Mouse (Mus musculus) CH12.LX (cell line): ENCODE measurements around the gene Gapvd1. TPM values are rescaled to one million over a fixed set of nuclear protein-coding genes. Genes with fewer than 3 reads are reported as not detected.

Source experiments
- DNase-seq: peaks from one replicate; pipeline ENCODE4 v3.0.0-alpha.2; 2013; ENCODE audit errors: extremely low read depth
- H3K27ac ChIP-seq: 2 replicates; pipeline ENCODE4 v1.5.1; 2012; ENCODE audit warnings: low read depth, mild to moderate bottlenecking, control low read depth, moderate library complexity; ENCODE audit not compliant: insufficient read depth
- H3K27me3 ChIP-seq: replicated peaks from 2 replicates; pipeline ENCODE3; 2012; ENCODE audit warnings: inconsistent platforms
- H3K36me3 ChIP-seq, 2 experiments: replicated peaks in 1 of 2; 2 replicates each; pipeline versions ENCODE3 to v1.6.1; 2012; ENCODE audit warnings: inconsistent platforms in 1 of 2, low read length in 1 of 2, mild to moderate bottlenecking in 1 of 2, mixed read lengths in 1 of 2, moderate library complexity in 1 of 2; ENCODE audit not compliant: control insufficient read depth in 1 of 2, insufficient read depth in 1 of 2
- H3K4me1 ChIP-seq, 2 experiments: 2 replicates each; pipeline ENCODE4 v1.6.1; 2012; ENCODE audit warnings: inconsistent platforms in 1 of 2, moderate library complexity in 1 of 2; ENCODE audit not compliant: insufficient read depth in 2 of 2, control insufficient read depth in 1 of 2
- H3K4me2 ChIP-seq: 2 replicates; pipeline ENCODE4 v1.6.1; 2012; ENCODE audit warnings: low read depth, mild to moderate bottlenecking, control low read depth; ENCODE audit not compliant: poor library complexity, insufficient read depth, severe bottlenecking
- H3K4me3 ChIP-seq, 3 experiments: fragments of 150-350 bp in 1 of 3; sonication (generic) in 1 of 3; replicated peaks in 1 of 3; 2 replicates each; pipeline versions ENCODE3 to v1.5.1; 2011 to 2012; ENCODE audit warnings: low read depth in 2 of 3, low read length in 2 of 3, mild to moderate bottlenecking in 2 of 3, moderate library complexity in 2 of 3, control low read depth in 1 of 3, improper control_type of control experiment in 1 of 3, inconsistent platforms in 1 of 3, mixed read lengths in 1 of 3; ENCODE audit not compliant: poor library complexity in 1 of 3
- H3K79me2 ChIP-seq: replicated peaks from 2 replicates; pipeline ENCODE4 v1.6.1; 2012; ENCODE audit warnings: mild to moderate bottlenecking, moderate library complexity; ENCODE audit not compliant: control insufficient read depth, poor library complexity, insufficient read depth, severe bottlenecking; ENCODE audit errors: extremely low read depth
- H3K9ac ChIP-seq: 2 replicates; pipeline ENCODE4 v1.6.1; 2012; ENCODE audit warnings: low read depth, mild to moderate bottlenecking, control low read depth, moderate library complexity; ENCODE audit not compliant: insufficient read depth
- H3K9me3 ChIP-seq: replicated peaks from 2 replicates; pipeline ENCODE3; 2012; ENCODE audit warnings: low read length, inconsistent platforms, mixed read lengths
- BHLHE40 ChIP-seq: IDR thresholded peaks from 2 replicates; pipeline ENCODE4 v1.6.1; 2011; ENCODE audit warnings: mild to moderate bottlenecking, low read depth, low read length, improper control_type of control experiment
- CHD2 ChIP-seq: IDR thresholded peaks from 2 replicates; pipeline ENCODE4 v1.6.1; 2011; ENCODE audit warnings: low read length, improper control_type of control experiment
- CTCF ChIP-seq, 2 experiments: IDR thresholded peaks in 1 of 2; conservative IDR thresholded peaks in 1 of 2; 2 replicates each; pipeline ENCODE4 v1.5.1; 2011 to 2012; ENCODE audit warnings: low read depth in 2 of 2, low read length in 2 of 2, improper control_type of control experiment in 1 of 2, inconsistent platforms in 1 of 2, mild to moderate bottlenecking in 1 of 2, moderate library complexity in 1 of 2
- ETS1 ChIP-seq: conservative IDR thresholded peaks from 2 replicates; pipeline ENCODE4 v1.6.1; 2012; ENCODE audit warnings: low read depth, mild to moderate bottlenecking, inconsistent platforms, low read length, improper control_type of control experiment, moderate library complexity
- JUN ChIP-seq: IDR thresholded peaks from 2 replicates; pipeline ENCODE4 v1.6.1; 2011; ENCODE audit warnings: low read depth, mild to moderate bottlenecking, low read length, improper control_type of control experiment, moderate library complexity; ENCODE audit not compliant: insufficient read depth
- JUND ChIP-seq: conservative IDR thresholded peaks from 2 replicates; pipeline ENCODE4 v1.6.1; 2011; ENCODE audit warnings: low read depth, low read length, improper control_type of control experiment
- KAT2A ChIP-seq: IDR thresholded peaks from 2 replicates; pipeline ENCODE4 v1.6.1; 2012; ENCODE audit warnings: low read length, improper control_type of control experiment, inconsistent platforms; ENCODE audit not compliant: insufficient replicate concordance
- MAX ChIP-seq: IDR thresholded peaks from 2 replicates; pipeline ENCODE4 v1.6.1; 2011; ENCODE audit warnings: low read length, improper control_type of control experiment
- MYC ChIP-seq: IDR thresholded peaks from 2 replicates; pipeline ENCODE4 v1.6.1; 2011; ENCODE audit warnings: low read depth, mild to moderate bottlenecking, improper control_type of control experiment, low read length
- NELFE ChIP-seq: IDR thresholded peaks from 2 replicates; pipeline ENCODE4 v1.6.1; 2011; ENCODE audit warnings: low read depth, low read length, improper control_type of control experiment
- NRF1 ChIP-seq: IDR thresholded peaks from 2 replicates; pipeline ENCODE4 v1.6.1; 2014; ENCODE audit warnings: low read depth, mild to moderate bottlenecking, inconsistent platforms, low read length, improper control_type of control experiment, moderate library complexity
- POLR2A ChIP-seq: IDR thresholded peaks from 2 replicates; pipeline ENCODE4 v1.6.1; 2011; ENCODE audit warnings: low read depth, mild to moderate bottlenecking, improper control_type of control experiment, low read length
- POLR2AphosphoS2 ChIP-seq: IDR thresholded peaks from 2 replicates; pipeline ENCODE4 v1.6.1; 2011; ENCODE audit warnings: low read depth, low read length, improper control_type of control experiment
- RCOR1 ChIP-seq: conservative IDR thresholded peaks from 2 replicates; pipeline ENCODE4 v1.6.1; 2012; ENCODE audit warnings: low read depth, mild to moderate bottlenecking, inconsistent platforms, low read length, improper control_type of control experiment
- SIN3A ChIP-seq: IDR thresholded peaks from 2 replicates; pipeline ENCODE4 v1.6.1; 2012; ENCODE audit warnings: low read length, improper control_type of control experiment, inconsistent platforms
- SMC3 ChIP-seq: IDR thresholded peaks from 2 replicates; pipeline ENCODE4 v1.6.1; 2011; ENCODE audit warnings: low read depth, low read length, improper control_type of control experiment
- TBP ChIP-seq: conservative IDR thresholded peaks from 2 replicates; pipeline ENCODE4 v1.6.1; 2011; ENCODE audit warnings: low read depth, low read length, improper control_type of control experiment
- TCF12 ChIP-seq: IDR thresholded peaks from 2 replicates; pipeline ENCODE4 v1.6.1; 2014; ENCODE audit warnings: low read depth, mild to moderate bottlenecking, inconsistent platforms, low read length, improper control_type of control experiment
- UBTF ChIP-seq: IDR thresholded peaks from 2 replicates; pipeline ENCODE4 v1.6.1; 2012; ENCODE audit warnings: low read depth, mild to moderate bottlenecking, inconsistent platforms, low read length, improper control_type of control experiment, moderate library complexity
- USF1 ChIP-seq: IDR thresholded peaks from 2 replicates; pipeline ENCODE4 v1.6.1; 2014; ENCODE audit warnings: low read depth, mild to moderate bottlenecking, inconsistent platforms, low read length, improper control_type of control experiment
- USF2 ChIP-seq: conservative IDR thresholded peaks from 2 replicates; pipeline ENCODE4 v1.6.1; 2011; ENCODE audit warnings: low read depth, low read length, improper control_type of control experiment
- ZKSCAN1 ChIP-seq: IDR thresholded peaks from 2 replicates; pipeline ENCODE4 v1.6.1; 2012; ENCODE audit warnings: low read depth, inconsistent platforms, low read length, improper control_type of control experiment, borderline replicate concordance
- dilution Hi-C: fragments of 300-500 bp; cut with MboI; formaldehyde crosslinking; loops from 2 replicates; pipeline ENCODE4 v1.14.3; 2020; ENCODE audit warnings: low sequenced_read_pairs; ENCODE audit not compliant: extremely low pct_unique_long_range_greater_than_20kb, extremely low pct_ligation_motif_present
- in situ Hi-C: fragments of 300-500 bp; cut with MboI; formaldehyde crosslinking; loops from 3 replicates; pipeline ENCODE4 v1.14.3; 2019; ENCODE audit warnings: low sequenced_read_pairs, low pct_ligation_motif_present, low pct_unique_long_range_greater_than_20kb, mixed read lengths
- polyA plus RNA-seq: library from polyadenylated mRNA; unstranded; fragments of >175 nt; gene quantifications from 2 replicates; pipeline ENCODE4 v1.2.1, GENCODE M21; 2012; ENCODE audit warnings: low read depth; ENCODE audit not compliant: insufficient read length
- total RNA-seq, 2 experiments: library from RNA; depleted of rRNA; stranded (reverse); fragments of 300-350 nt in 1 of 2; fragments of >200 nt in 1 of 2; gene quantifications; 2 replicates each; pipeline ENCODE4 v1.2.3; 2012 to 2014

Gapvd1 gene
- total and polyA plus RNA-seq, 3 experiments: 45.1 to 71.3 (median 47.0) TPM

DNA sequence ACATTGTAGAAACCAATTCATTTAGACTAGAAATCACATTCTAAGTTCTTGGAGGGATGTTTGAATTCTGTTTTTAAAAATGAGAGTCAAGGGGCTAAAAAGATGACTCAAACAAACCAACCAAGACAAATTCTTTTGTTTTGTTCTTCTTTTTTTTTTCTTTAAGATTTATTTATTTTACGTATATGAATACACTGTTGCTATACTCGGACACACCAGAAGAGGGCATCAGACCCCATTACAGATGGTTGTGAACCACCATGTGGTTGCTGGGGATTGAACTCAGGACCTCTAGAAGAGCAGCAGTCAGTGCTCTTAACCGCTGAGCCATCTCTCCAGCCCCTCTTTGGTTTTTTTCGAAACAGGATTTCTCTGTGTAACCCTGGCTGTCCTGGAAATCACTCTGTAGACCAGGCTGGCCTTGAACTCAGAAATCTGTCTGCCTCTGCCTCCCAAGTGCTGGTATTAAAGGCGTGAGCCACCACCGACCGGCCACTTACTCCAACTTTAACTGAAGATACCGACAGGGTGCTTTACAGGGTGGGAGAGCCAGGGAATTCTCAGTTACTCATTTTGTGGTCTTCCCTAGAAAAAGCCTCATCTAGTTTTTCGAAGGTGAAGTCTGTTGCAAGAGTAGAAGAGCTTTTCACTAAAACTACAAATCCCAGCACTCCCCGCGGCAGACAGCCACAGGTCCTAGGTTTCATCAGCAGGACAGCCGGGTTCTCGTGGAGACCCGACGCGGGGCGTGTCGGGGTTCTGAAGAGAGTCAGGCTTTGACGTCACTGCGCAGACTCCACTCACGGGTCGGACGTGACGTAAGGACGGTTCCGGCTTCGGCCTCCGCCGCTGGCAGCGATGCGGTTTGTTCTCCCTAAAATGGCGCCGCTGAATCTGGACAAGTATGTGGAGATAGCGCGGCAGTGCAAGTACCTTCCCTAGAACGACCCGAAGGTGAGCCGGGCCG is 46.8 kb upstream of the Gapvd1 start (continued):
- TF ChIP-seq UBTF (no peak), USF1 (no peak), NELFE (peak; percentile 89), SIN3A (peak; percentile 87), USF2 (no peak), JUND (peak; percentile 48; the same call in 1 of the 2 replicates), TBP (peak; percentile 57; the same call in 1 of the 2 replicates), MAX (peak; percentile 84), MYC (peak; percentile 91), POLR2A (peak; percentile 90), ZKSCAN1 (no peak), RCOR1 (no peak; the same call in 1 of the 2 replicates)
- TF ChIP-seq, all 38 proteins: peak for 23

DNA sequence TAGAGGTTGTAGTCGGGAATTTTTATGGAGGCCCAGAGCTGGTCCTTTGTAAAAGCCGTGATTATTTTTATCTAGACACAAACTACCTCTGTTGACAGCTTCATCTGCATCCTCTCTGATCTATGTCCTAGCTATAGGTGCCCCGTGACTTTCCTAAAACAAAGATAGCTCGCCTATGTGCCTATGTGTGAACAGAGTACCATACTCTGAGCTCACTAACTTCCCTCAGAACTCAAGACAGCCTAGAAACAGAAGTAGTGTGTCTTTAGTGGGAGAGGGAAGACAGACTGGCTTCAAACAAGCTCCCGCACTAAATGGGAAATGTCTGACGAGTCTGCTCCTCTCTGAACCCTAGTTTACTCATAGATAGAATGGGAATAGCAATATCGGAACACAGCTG is 45.3 kb upstream of the Gapvd1 start:
- Histone ChIP-seq H3K9ac (peak overlapping the region; percentile 67), H3K4me3 (peak overlapping the region; percentile 61 to 87 (median 75))
- dilution Hi-C loops: no loop called here
- TF ChIP-seq NRF1 (no peak), TCF12 (no peak), MAX (no peak), BHLHE40 (no peak), KAT2A (no peak), UBTF (no peak), CHD2 (no peak), ETS1 (no peak), JUND (no peak), TBP (no peak), POLR2A (no peak), SIN3A (no peak), CTCF (conservative IDR thresholded peaks at IDR 0.05 in 1 of 2, IDR thresholded peaks at IDR 0.05 in 1 of 2; ENCODE audit: low read depth in 2 of 2, low read length in 2 of 2) (no peak), SMC3 (no peak), MYC (no peak), JUN (no peak), POLR2AphosphoS2 (no peak), ZKSCAN1 (no peak)
- TF ChIP-seq, all 38 proteins: peak for 0
- H3K27me3 ChIP-seq: no peaks in the 10 kb centered on the region
- peaks cover 25% of the 10 kb centered on the region for H3K79me2 ChIP-seq
- H3K4me1 ChIP-seq: peaks cover under 1 to 36% of the 10 kb centered on the region in 2 experiments
- H3K4me2 ChIP-seq: peak overlapping the region; percentile 93
- H3K27ac ChIP-seq: peak overlapping the region; percentile 43; the same call in 1 of the 2 replicates
- H3K36me3 ChIP-seq: peaks cover 9 to 32% of the 10 kb centered on the region in 2 experiments
- H3K9me3 ChIP-seq: no peaks in the 10 kb centered on the region
- DNase-seq: no peak
- in situ Hi-C loops: no loop called here
